Mouse (Mus musculus): Measurements from ENCODE around the gene St7. TPM values are rescaled to one million over a fixed set of nuclear protein-coding genes. Genes with fewer than 3 reads are reported as not detected.

St7 gene
- total and polyA plus RNA-seq, 2 experiments from 2014 or later = 17.7 to 38.5 TPM

DNA sequence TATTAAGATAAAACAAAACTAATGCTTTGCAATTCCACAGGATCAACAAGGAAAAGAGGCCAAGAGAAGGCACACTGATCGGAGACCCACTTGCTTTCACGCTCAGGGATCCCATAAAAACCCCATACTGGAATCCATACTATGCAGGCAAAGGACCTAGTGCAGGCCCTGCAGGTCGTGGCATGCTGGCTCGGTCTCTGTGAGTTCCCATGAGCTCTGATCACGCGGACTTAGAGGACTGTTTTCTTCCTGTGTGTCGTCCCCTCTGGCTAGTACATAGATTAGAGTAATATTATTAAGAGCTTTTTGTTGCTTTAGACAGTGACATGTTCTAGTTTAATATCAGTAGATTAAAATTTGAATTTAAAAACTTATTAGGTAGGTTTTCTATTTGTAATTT lies 83.3 kb downstream of the St7 start:
- Histone ChIP-seq H3K4me3 (ENCODE audit: low read depth, low read length) (no peak overlapping the region), H3K9ac (replicated peaks; ENCODE audit: low read depth, low read length) (no peak overlapping the region), H3K27ac (ENCODE audit: low read depth) (peak overlapping the region; percentile 7; the same call in 1 of the 2 replicates)

DNA sequence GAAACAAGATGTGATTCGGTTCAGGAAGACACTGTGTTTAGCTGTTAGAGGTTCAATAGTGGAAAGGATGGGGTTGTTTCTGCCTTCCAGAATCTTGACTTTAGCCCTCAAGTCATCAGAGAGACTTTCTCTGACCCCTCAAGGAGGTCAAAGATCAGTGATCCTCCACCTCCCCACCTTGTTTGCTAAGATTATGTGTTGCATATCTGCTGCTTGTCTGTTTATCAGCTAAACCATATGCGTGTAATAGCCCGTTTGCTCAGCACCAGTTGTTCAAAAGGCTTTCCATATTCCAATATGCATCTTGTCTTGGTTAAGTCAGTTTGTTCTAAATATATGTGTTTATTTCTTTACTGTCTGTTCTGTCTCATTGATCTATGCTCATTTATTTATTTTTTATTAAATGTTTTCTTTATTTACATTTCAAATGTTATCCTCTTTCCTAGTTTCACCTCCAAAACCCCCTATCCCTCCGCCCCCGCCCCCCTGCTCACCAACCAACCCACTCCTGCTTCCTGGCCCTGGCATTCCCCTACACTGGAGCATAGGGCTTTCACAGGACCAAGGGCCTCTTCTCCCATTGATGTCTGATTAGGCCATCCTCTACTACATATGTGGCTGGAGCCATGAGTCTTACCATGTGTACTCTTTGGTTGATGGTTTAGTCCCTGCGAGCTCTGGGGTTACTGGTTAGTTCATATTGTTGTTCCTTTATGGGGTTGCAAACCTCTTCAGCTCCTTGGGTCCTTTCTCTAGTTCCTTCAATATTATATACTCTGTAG lies 84.5 kb downstream of the St7 start:
- WGBS = 87% methylated on average over 6 of the region's 6 CpGs
- peaks cover 15% of the 10 kb centered on the region for H3K4me1 ChIP-seq (ENCODE audit: control insufficient read depth, insufficient read depth)
- ATAC-seq (ENCODE audit: insufficient read depth, low read depth) (no peak), DNase-seq (ENCODE audit: low spot score) (no peak)
- no peaks in the 10 kb centered on the region for H3K36me3 ChIP-seq (replicated peaks; ENCODE audit: control insufficient read depth, insufficient read depth, low read length)
- no peak overlapping the region for H3K27ac ChIP-seq (ENCODE audit: low read depth)
- H3K9me3 ChIP-seq (replicated peaks; ENCODE audit: control insufficient read depth, low read length) = no peaks in the 10 kb centered on the region
- TF ChIP-seq EP300 (IDR thresholded peaks at IDR 0.05; ENCODE audit: low read depth) (no peak), CTCF (IDR thresholded peaks at IDR 0.05; ENCODE audit: low read depth) (no peak)
- no peak overlapping the region for H3K9ac ChIP-seq (replicated peaks; ENCODE audit: low read depth, low read length)
- no peaks in the 10 kb centered on the region for H3K27me3 ChIP-seq (ENCODE audit: control insufficient read depth, insufficient read depth, low read length)
- H3K4me3 ChIP-seq (ENCODE audit: low read depth, low read length) = no peak overlapping the region
- H3K4me2 ChIP-seq (ENCODE audit: low read depth, low read length) = no peak overlapping the region

More for the DNA sequence above, 83.3 kb downstream of the St7 start:
- TF ChIP-seq EP300 (IDR thresholded peaks at IDR 0.05; ENCODE audit: low read depth) (no peak), CTCF (IDR thresholded peaks at IDR 0.05; ENCODE audit: low read depth) (no peak)
- Histone ChIP-seq H3K9me3 (replicated peaks; ENCODE audit: control insufficient read depth, low read length) (no peaks in the 10 kb centered on the region), H3K27me3 (ENCODE audit: control insufficient read depth, insufficient read depth, low read length) (no peaks in the 10 kb centered on the region), H3K4me2 (ENCODE audit: low read depth, low read length) (no peak overlapping the region), H3K36me3 (replicated peaks; ENCODE audit: control insufficient read depth, insufficient read depth, low read length) (no peaks in the 10 kb centered on the region), H3K4me1 (ENCODE audit: control insufficient read depth, insufficient read depth) (peaks cover 16% of the 10 kb centered on the region)
- DNase-seq (ENCODE audit: low spot score) (no peak), ATAC-seq (ENCODE audit: insufficient read depth, low read depth) (no peak)
- WGBS = 43% methylated on average over 7 of the region's 7 CpGs

GRCm38 (mm10) chr6:17778648-17779202 lies 86.0 kb downstream of the St7 start:
- Histone ChIP-seq H3K9ac (replicated peaks; ENCODE audit: low read depth, low read length) (no peak overlapping the region), H3K9me3 (replicated peaks; ENCODE audit: control insufficient read depth, low read length) (no peaks in the 10 kb centered on the region), H3K36me3 (replicated peaks; ENCODE audit: control insufficient read depth, insufficient read depth, low read length) (no peaks in the 10 kb centered on the region), H3K4me1 (ENCODE audit: control insufficient read depth, insufficient read depth) (peaks cover 3% of the 10 kb centered on the region; the same call in 1 of the 2 replicates), H3K27ac (ENCODE audit: low read depth) (no peak overlapping the region), H3K27me3 (ENCODE audit: control insufficient read depth, insufficient read depth, low read length) (no peaks in the 10 kb centered on the region), H3K4me3 (ENCODE audit: low read depth, low read length) (no peak overlapping the region), H3K4me2 (ENCODE audit: low read depth, low read length) (no peak overlapping the region)
- DNase-seq (ENCODE audit: low spot score) (no peak), ATAC-seq (ENCODE audit: insufficient read depth, low read depth) (no peak)
- WGBS = 91% methylated on average over 3 of the region's 3 CpGs
- TF ChIP-seq CTCF (IDR thresholded peaks at IDR 0.05; ENCODE audit: low read depth) = no peak
- TF ChIP-seq EP300 (IDR thresholded peaks at IDR 0.05; ENCODE audit: low read depth) = no peak

GRCm38 (mm10) chr6:17783511-17783910 lies 90.8 kb downstream of the St7 start:
- Histone ChIP-seq H3K4me3 (ENCODE audit: low read depth, low read length) (no peak overlapping the region), H3K4me1 (ENCODE audit: control insufficient read depth, insufficient read depth) (peaks cover 26% of the 10 kb centered on the region), H3K9me3 (replicated peaks; ENCODE audit: control insufficient read depth, low read length) (no peaks in the 10 kb centered on the region), H3K4me2 (ENCODE audit: low read depth, low read length) (no peak overlapping the region), H3K27ac (ENCODE audit: low read depth) (no peak overlapping the region), H3K9ac (replicated peaks; ENCODE audit: low read depth, low read length) (no peak overlapping the region), H3K36me3 (replicated peaks; ENCODE audit: control insufficient read depth, insufficient read depth, low read length) (no peaks in the 10 kb centered on the region), H3K27me3 (ENCODE audit: control insufficient read depth, insufficient read depth, low read length) (no peaks in the 10 kb centered on the region)
- WGBS = 92% methylated on average over 1 of the region's 1 CpGs
- ATAC-seq (ENCODE audit: insufficient read depth, low read depth) (no peak), DNase-seq (ENCODE audit: low spot score) (no peak)
- no peak for TF ChIP-seq CTCF (IDR thresholded peaks at IDR 0.05; ENCODE audit: low read depth)
- TF ChIP-seq EP300 (IDR thresholded peaks at IDR 0.05; ENCODE audit: low read depth) = no peak

DNA sequence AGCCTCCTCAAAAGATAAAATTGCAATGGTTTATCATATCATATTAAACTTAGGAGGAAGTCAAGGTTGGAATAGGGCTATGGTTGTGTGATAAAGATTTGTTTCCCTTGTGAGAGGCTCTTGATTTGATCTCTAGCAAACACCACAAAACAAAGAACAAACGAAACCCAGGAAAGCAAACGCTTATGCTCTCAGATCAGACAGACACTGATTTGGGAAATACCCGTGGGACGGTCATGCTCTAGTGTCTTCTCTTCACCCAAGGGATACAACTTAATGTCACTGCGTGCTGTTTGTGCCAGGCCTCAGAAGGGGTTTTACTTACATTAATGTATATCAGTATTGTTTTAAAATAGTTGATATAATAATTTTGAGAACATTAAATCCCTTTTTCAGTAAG lies 91.8 kb downstream of the St7 start:
- Histone ChIP-seq H3K27me3 (ENCODE audit: control insufficient read depth, insufficient read depth, low read length) (no peaks in the 10 kb centered on the region), H3K27ac (ENCODE audit: low read depth) (no peak overlapping the region), H3K36me3 (replicated peaks; ENCODE audit: control insufficient read depth, insufficient read depth, low read length) (no peaks in the 10 kb centered on the region), H3K4me3 (ENCODE audit: low read depth, low read length) (no peak overlapping the region), H3K4me1 (ENCODE audit: control insufficient read depth, insufficient read depth) (peaks cover 30% of the 10 kb centered on the region), H3K4me2 (ENCODE audit: low read depth, low read length) (no peak overlapping the region), H3K9ac (replicated peaks; ENCODE audit: low read depth, low read length) (no peak overlapping the region), H3K9me3 (replicated peaks; ENCODE audit: control insufficient read depth, low read length) (no peaks in the 10 kb centered on the region)
- TF ChIP-seq CTCF (IDR thresholded peaks at IDR 0.05; ENCODE audit: low read depth) (no peak), EP300 (IDR thresholded peaks at IDR 0.05; ENCODE audit: low read depth) (no peak)
- DNase-seq (ENCODE audit: low spot score) (no peak), ATAC-seq (ENCODE audit: insufficient read depth, low read depth) (no peak)
- WGBS = 69% methylated on average over 5 of the region's 5 CpGs

Measured in heart, postnatal 0 days (tissue).